Mouse (Mus musculus): Measurements from ENCODE around the gene Mrpl55. TPM values are rescaled to one million over a fixed set of nuclear protein-coding genes. Genes with fewer than 3 reads are reported as not detected.

The Mrpl55 gene
- total and polyA plus RNA-seq, 3 experiments: 68.5 to 75.5 TPM; not detected in 1

GRCm38 (mm10) chr11:59238525-59239427 lies 36.5 kb downstream of the Mrpl55 start:
- H3K27me3 ChIP-seq (ENCODE audit: control insufficient read depth in 1 of 2, insufficient read depth in 2 of 2, low read length in 2 of 2): peaks cover 16 to 18% of the 10 kb centered on the region in 2 experiments
- H3K27ac ChIP-seq (ENCODE audit: control insufficient read depth, low read depth, low read length): no peak overlapping the region
- H3K79me2 ChIP-seq (ENCODE audit: control insufficient read depth, insufficient read depth, low read length, poor library complexity): no peaks in the 10 kb centered on the region
- H3K9me3 ChIP-seq (replicated peaks; ENCODE audit: insufficient read depth, low read length): no peaks in the 10 kb centered on the region
- DNase-seq (ENCODE audit: low read depth, low spot score): peak; percentile 62
- H3K4me1 ChIP-seq (ENCODE audit: control insufficient read depth in 1 of 2, insufficient read depth in 2 of 2, low read length in 2 of 2): no peaks in the 10 kb centered on the region
- H3K4me3 ChIP-seq (ENCODE audit: control insufficient read depth in 1 of 2, insufficient read depth in 1 of 2, low read depth in 2 of 2, low read length in 2 of 2): no peak overlapping the region
- TF ChIP-seq MAX (IDR thresholded peaks at IDR 0.05; ENCODE audit: low read length) (peak; percentile 50; the same call in 1 of the 2 replicates), CHD1 (IDR thresholded peaks at IDR 0.05; ENCODE audit: low read depth, low read length) (no peak), MAZ (IDR thresholded peaks at IDR 0.05; ENCODE audit: low read depth, low read length) (no peak), ZC3H11A (IDR thresholded peaks at IDR 0.05; ENCODE audit: low read depth, low read length) (peak; percentile 70), USF1 (IDR thresholded peaks at IDR 0.05; ENCODE audit: low read depth, low read length) (peak; percentile 93), USF2 (IDR thresholded peaks at IDR 0.05; ENCODE audit: borderline replicate concordance in 1 of 2, insufficient read depth in 1 of 2, low read depth in 1 of 2, low read length in 2 of 2) (peak in 1 of 2 experiments; percentile 66; a peak in 2 of 4 replicates), TBP (IDR thresholded peaks at IDR 0.05; ENCODE audit: low read depth, low read length) (no peak), POLR2A (IDR thresholded peaks at IDR 0.05; ENCODE audit: control insufficient read depth in 1 of 2, insufficient read depth in 1 of 2, low read depth in 1 of 2, low read length in 2 of 2, poor library complexity in 1 of 2) (no peak), MXI1 (IDR thresholded peaks at IDR 0.05; ENCODE audit: low read depth, low read length) (no peak), RCOR1 (IDR thresholded peaks at IDR 0.05; ENCODE audit: low read depth, low read length) (no peak), SMC3 (IDR thresholded peaks at IDR 0.05; ENCODE audit: low read depth, low read length) (peak; percentile 83), GATA1 (IDR thresholded peaks at IDR 0.05; ENCODE audit: low read depth, low read length) (0 out of 2 replicates have a peak, but pooled peaks have one; percentile 9), BHLHE40 (IDR thresholded peaks at IDR 0.05; ENCODE audit: borderline replicate concordance, low read depth, low read length) (peak; percentile 25; the same call in 1 of the 2 replicates), RAD21 (IDR thresholded peaks at IDR 0.05; ENCODE audit: low read depth, low read length) (peak; percentile 84), TAL1 (IDR thresholded peaks at IDR 0.05; ENCODE audit: low read length) (no peak), GABPA (IDR thresholded peaks at IDR 0.05; ENCODE audit: low read depth, low read length) (no peak), CTCF (IDR thresholded peaks at IDR 0.05 in 2 of 3, conservative IDR thresholded peaks at IDR 0.05 in 1 of 3; ENCODE audit: control insufficient read depth in 1 of 3, insufficient read depth in 1 of 3, low read depth in 2 of 3, low read length in 3 of 3, poor library complexity in 1 of 3, severe bottlenecking in 1 of 3) (peak; percentile 50 to 88 (median 88)), POLR2AphosphoS2 (IDR thresholded peaks at IDR 0.05; ENCODE audit: low read length) (no peak)
- H3K36me3 ChIP-seq (ENCODE audit: control insufficient read depth in 1 of 2, insufficient read depth in 2 of 2, low read length in 2 of 2): no peaks in the 10 kb centered on the region
- no peak overlapping the region for H3K9ac ChIP-seq (ENCODE audit: control insufficient read depth, low read depth, low read length, poor library complexity, severe bottlenecking)

- no peaks in the 10 kb centered on the region for H3K4me1 ChIP-seq (ENCODE audit: control insufficient read depth in 1 of 2, insufficient read depth in 2 of 2, low read length in 2 of 2)
- no peaks in the 10 kb centered on the region for H3K9me3 ChIP-seq (replicated peaks; ENCODE audit: insufficient read depth, low read length)
- H3K27me3 ChIP-seq (ENCODE audit: control insufficient read depth in 1 of 2, insufficient read depth in 2 of 2, low read length in 2 of 2): peaks cover 16 to 23% of the 10 kb centered on the region in 2 experiments
- H3K27ac ChIP-seq (ENCODE audit: control insufficient read depth, low read depth, low read length): no peak overlapping the region
- H3K9ac ChIP-seq (ENCODE audit: control insufficient read depth, low read depth, low read length, poor library complexity, severe bottlenecking): no peak overlapping the region
- DNase-seq (ENCODE audit: low read depth, low spot score): no peak
- H3K79me2 ChIP-seq (ENCODE audit: control insufficient read depth, insufficient read depth, low read length, poor library complexity): no peaks in the 10 kb centered on the region
- no peaks in the 10 kb centered on the region for H3K36me3 ChIP-seq (ENCODE audit: control insufficient read depth in 1 of 2, insufficient read depth in 2 of 2, low read length in 2 of 2)
- TF ChIP-seq NRF1 (IDR thresholded peaks at IDR 0.05; ENCODE audit: insufficient read depth, low read depth, low read length, poor library complexity, severe bottlenecking): no peak
- no peak for TF ChIP-seq POLR2AphosphoS2 (IDR thresholded peaks at IDR 0.05; ENCODE audit: low read length)
- no peak for TF ChIP-seq SMC3 (IDR thresholded peaks at IDR 0.05; ENCODE audit: low read depth, low read length)
- TF ChIP-seq KAT2A (conservative IDR thresholded peaks at IDR 0.05; ENCODE audit: low read depth, low read length): no peak
- no peak overlapping the region for H3K4me3 ChIP-seq (ENCODE audit: control insufficient read depth in 1 of 2, insufficient read depth in 1 of 2, low read depth in 2 of 2, low read length in 2 of 2)
Observed at GRCm38 (mm10) chr11:59239428-59239785, 37.1 kb downstream of the Mrpl55 start.
